Mouse (Mus musculus) G1E-ER4 (cell line): Measurements from ENCODE around the gene Pptc7. TPM values are rescaled to one million over a fixed set of nuclear protein-coding genes. Genes with fewer than 3 reads are reported as not detected.

ENCODE experiments used
- GATA1 ChIP-seq: IDR thresholded peaks from one replicate; pipeline ENCODE4 v1.8.0; 2012; ENCODE audit warnings: low read length, inconsistent platforms
- polyA plus RNA-seq: library from polyadenylated mRNA; stranded (reverse); fragments of >175 nt; gene quantifications from 2 replicates; pipeline ENCODE4 v1.2.3, GENCODE M21; 2012

The Pptc7 gene
- polyA plus RNA-seq, 1 experiment: 6.8 TPM

DNA sequence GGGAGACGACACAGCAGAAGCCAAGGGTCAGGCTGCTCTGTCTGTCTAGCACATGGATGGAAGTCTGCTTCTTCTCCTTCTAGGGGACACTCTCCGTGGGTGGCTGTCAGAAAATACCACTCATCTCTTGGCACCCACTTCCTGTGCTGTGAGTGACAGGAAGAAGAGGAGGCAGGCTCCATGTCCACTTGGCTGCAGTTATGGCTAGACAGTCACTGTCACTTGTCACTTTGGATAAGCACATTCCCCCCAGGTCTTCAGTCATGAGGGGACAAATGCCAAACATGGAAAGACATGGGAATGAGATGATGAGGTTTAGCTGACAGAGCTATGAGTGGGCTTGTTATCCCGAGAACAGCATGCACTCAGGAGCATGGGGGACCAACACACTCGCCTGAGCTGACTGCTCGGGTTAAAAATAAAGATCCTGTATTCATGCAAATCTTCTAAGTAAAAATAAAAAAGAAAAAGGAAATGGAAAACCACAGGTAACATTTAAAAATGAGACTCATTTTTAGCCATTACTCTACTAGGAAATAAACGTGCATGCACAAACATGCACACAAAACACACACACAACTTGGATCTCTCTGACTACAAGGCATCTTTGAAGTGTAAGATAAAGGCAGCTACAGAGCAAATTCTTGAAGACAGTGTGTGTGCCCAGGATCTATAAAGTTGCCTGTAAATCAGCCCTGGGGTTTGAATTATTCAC is 26.0 kb upstream of the Pptc7 start:
- TF ChIP-seq GATA1: no peak

DNA sequence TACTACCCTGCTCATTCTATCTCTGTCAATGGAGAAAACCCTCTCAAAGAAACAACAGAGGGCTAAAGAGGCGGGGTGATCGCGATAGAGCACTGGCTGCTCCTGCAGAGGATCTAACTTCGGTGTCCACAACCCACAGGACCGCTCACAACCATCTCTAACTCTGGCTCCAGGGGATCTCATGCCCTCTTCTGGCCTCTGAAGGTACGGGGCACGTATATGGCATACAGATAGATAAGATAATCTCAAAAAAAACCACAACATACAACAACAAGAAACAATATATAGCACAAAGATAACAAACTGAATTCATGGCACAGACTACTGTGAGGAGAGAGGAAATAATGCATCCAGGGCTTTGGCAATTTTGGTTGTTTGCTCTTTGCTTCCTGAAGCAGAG is 22.1 kb upstream of the Pptc7 start:
- peak; percentile 24 for TF ChIP-seq GATA1

DNA sequence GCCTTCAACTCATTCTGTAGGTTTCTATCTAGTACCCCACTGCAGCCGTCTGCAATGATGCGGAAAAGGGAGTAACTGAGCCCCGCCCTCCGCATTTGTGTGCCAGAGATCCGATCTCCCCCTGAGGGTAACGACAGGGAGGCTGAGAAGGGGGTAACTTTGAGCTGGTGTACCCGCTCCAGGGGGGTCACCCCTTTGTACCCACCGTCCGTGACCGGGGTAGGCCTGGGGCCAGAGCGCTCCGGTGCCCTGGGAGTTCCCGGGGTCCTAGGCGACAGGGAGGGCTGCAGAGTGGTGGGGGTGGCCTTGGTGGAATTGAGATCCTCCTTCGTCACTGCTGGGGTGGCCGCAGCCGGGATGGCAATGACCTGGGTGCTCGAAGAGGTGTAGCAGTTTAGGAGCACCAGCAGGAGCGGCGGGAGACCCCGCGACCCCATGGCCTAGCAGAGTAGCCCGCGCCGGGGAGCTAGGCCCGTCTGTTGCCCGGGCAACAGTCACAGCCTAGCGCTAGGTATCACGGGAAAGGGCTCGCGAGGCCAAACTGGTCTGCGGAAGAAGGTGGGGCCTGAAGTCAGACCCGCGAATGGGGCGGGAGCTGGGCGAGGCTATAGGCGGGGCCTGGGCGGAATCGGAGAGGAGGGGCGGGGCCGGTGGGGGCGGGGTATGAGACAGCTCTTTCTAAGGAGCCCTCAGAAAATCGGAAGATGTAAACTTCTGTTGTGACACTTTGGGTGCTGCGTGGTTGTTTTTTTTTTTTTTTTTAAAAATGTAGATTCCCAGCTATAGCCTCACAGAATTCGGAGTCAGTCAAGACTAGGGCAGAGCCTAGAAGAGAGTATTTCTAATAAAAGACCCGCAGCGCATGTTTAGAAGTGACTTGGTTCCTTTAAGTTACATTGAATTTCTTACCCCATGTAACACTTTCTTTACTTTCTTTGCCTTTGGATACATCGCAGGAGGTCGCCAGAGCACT is 19.9 kb upstream of the Pptc7 start, which contains the start of gene Tctn1:
Gene Tctn1, minus strand, starts transcription at position 528 of the 973 bp plus-strand sequence.
- TF ChIP-seq GATA1: no peak

DNA sequence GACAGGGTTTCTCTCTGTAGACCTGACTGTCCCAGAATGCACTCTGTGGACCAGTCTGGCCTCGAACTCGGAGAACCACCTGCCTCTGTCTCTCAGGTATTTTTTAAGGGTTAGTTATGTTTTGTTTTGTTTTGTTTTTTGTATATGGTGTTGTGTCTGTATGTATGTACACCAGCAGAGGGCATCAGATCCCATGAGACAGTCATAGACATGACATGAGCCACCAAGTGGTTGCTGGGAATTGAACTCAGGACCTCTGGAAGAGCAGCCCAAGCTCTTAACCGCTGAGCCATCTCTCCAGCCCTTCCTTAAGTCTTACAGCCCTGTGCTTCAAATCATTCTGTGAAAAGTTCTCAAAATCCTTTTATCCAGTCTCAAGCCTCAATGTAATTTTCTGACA is 19.0 kb upstream of the Pptc7 start:
- TF ChIP-seq GATA1: no peak

DNA sequence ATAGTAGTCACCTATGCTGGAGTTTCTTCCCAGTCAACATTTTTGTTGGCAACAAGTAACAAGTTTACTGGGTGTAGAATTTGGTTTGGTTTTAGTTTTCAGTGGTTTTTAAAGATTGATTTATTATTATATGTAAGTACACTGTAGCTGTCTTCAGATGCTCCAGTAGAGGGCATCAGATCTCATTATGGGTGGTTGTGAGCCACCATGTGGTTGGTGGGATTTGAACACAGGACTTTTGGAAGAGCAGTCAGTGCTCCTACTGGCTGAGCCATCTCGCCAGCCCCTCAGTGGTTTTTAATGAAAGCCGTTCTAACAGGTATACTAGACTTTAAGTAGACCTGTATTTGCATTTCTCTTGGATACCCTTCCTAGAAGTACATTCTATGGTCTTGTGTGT is 18.2 kb upstream of the Pptc7 start:
- TF ChIP-seq GATA1: no peak

DNA sequence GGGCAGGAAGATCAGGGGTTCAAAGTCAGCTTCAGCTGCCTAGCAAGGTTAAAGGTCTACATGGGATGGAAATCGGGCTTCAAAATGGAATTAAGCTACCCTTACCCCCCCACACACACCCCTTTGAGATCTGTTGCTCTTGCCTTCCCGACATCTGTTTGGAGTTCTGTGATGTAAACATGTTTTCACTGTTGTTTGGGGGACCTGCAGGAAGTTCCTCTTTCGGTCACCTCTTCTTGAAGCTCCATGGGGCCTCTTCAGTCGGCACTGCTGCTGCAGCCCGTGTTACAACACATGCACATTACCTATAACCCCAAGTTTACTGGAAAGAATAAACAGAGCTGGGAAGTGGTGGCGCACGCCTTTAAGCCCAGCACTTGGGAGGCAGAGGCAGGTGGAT is 17.0 kb upstream of the Pptc7 start:
- no peak for TF ChIP-seq GATA1

DNA sequence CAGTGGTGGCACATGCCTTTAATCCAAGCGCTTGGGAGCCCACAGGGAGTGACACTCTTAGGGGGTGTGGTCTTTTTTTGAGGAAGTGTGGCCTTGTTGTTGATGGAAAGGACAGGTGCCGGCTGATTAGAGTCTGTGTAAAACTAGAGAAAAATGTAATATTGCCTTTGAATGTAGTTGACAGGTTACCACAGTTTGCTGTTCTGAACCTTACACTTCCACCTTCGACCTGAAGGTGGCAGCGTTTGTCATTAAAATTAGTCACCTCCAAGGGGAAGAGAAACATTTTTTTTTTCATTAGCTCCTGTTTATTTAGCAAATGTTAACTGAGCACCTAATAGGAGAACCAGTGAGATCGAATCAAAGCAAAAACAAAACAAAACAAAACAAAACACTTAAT is 16.3 kb upstream of the Pptc7 start:
- TF ChIP-seq GATA1: no peak

DNA sequence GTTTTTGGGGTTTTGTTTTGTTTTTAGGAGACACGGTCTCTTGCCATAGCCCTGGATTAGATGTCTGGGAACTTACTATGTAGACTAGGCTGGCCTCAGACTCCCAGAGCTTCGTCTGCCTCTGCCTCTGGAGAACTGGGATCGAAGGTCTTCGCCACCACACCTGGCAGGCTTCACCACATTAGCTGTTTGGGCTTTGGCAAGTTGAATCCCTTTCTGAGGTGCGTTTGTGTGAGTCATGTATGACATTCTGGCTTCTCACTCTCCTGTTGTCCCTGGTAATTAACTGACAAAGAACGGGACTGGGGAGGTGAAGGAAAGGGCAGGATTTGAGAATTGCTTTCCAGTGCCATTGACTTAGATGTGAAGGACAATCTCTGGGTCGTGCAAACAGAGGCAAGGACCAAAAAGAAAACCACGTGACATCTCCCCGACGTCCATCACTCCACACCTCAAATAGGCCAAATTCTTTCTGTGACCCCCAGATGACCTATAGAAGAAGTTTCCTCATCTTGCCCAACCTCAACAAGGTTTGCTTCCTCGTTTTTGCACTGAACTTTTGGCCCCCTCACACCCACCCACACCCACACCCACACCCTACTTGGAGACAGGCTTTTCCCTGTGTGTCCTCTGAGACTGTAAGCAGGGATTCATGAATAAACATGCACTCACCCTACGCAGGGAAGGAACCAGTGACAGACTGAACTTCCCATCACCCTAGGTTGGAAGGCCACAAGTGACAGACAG is 15.1 kb upstream of the Pptc7 start:
- no peak for TF ChIP-seq GATA1

DNA sequence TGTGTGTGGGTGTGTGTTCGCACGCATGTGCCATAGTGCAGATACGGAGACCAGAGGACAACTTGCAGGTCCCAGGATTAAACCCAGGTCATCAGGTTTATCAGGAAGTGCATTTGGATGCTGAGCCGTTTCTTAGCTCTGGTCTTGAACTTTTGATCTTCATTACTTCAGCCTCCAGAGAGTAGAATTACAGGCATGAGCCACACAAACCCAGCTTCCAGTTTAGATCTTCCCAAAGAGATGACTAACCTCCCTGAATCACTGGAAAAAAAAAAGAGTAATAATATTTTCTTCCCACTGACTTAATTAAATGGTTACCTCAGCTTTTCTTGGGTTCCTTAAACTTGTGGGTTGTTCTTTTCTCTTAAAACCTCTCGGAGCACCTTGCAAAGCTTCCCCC is 11.3 kb upstream of the Pptc7 start:
- TF ChIP-seq GATA1: no peak

DNA sequence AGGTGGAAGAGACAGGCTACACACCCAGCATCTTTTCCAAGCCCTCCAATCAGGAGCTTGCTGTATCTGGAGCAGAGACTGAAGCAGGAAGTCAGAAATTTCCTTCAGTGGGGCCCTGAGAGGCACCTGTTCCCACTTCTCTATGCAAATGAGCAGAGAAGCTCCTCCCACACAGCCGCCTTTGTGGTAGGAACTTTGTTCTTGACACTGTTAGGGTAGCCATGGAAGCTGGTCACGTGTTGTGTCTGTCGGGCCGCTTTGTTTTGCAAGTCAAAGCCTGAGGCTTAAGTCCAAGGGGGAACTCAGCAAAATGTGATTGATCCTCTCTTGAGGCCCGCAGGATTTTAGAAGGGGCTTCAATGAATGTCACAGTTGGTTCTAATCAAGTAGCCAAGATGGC is 9.4 kb upstream of the Pptc7 start:
- no peak for TF ChIP-seq GATA1

DNA sequence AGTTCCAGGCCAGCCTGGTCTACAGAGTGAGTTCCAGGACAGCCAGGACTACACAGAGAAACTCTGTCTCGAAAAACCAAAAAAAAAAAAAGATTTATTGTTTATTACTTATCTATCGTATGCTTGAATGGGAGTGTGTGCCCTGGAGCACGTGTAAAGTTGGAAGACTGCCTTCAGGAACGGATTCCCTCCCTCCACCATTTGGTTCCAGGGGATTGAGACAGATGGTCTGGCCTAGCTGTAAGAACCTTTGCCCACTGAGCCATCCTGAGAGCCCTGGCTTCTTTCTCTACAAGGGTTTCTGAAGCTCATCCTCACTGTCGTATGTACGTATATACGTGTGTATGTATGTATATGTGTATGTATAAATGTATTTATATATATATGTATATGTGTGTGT is 5.2 kb upstream of the Pptc7 start:
- TF ChIP-seq GATA1: no peak

DNA sequence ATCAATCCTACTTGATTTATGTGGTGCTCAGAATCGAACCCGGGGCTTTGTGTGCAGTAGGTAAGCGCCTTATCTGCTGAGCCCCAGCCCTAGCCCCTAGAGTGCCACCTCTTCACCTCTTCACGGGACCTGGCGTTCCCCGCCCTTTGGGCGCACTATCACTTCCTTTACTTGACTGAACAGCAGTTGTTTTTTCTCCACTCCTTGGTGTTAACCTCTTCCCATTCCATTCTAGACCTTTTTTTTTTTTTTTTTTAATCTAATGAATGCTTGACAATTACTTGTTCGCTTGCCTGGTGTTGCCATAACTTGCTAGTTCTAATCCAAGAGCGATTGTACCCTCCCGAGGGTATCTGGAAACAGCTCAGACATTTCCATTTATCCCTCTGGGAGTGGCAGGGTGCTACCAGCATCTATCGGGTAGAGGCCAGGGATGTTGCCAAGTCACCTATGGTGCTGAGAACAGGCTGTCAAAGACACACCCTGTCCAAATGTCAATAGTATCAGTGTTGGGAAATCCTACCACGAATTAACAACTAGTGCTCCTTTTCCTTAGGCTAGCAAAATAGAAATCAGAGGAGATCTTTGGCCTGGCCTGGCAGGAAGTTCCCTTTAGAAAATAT is 4.3 kb upstream of the Pptc7 start:
- TF ChIP-seq GATA1: no peak

DNA sequence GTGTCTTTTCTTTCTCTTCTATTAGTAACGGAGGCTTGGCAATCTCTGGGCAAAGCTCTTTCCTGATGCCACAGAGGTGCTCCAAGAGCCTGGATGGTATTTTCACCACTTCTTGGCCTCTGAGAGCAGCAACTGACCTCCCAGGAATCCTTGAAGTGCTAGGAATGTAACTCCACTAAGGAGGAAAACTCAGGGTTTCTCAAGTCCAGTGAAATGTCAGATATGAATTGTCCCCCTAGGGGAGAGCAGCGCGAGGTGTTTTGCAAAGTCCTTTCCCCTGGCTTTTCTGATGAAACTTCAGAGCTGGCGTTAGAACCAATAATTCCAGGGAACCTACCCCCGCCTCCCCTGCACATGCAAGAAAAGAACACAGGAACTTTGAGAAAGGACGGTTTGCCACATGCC is 3.7 kb upstream of the Pptc7 start:
- no peak for TF ChIP-seq GATA1

DNA sequence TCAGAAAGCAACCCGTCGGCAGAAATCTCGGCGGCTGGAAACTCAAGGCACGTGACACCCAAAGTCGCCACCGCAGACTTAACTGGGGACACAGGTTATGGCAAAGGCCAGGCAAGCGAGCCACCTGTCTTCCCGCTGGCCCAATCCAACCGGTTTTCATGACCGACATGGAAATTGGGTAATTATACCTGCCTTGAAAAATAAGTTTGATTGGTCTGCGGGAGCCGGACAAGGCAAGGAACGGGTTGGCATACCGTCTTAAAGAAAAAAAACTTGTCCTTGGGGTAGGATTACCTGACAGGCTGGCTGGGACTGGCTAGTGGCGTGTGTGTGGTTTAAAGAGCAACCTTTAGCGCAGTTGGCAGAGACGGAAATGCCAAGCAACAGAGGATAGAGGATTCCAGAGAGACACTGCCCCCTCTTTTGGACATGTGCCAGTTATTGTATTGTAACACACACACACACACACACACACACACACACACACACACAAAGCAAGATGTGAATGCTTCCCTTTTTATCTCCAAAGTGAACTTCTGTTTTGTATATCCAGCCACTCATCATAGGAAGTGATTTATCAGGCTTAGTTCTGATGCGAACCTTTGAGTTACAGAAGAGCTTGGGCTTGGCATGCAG is 3.2 kb upstream of the Pptc7 start:
- no peak for TF ChIP-seq GATA1

DNA sequence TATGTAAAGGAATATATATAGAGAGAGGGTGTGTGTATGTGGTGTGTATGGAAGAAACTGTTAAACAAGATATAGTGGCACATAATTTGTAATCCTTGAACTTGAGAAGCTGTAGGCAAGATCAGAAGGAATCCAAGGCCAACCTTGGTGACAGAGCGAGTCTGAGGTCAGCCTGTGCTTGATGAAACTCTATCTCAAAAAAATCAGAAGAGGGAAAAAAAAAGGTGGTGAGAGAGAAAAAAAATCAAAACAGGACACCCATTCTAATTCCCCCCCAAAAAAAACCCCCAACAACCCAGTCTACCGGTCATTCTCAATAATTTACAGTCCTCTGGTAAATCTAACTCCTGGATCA is 360 bp upstream of the Pptc7 start:
- TF ChIP-seq GATA1: no peak
